Mouse (Mus musculus) thymus, adult 2 months (tissue): ENCODE measurements at regions not wholly inside any gene's neighbourhood (a gene's known extent, or its start where the extent isn't known, plus 50 kb on each side); places are given as distances from the start of the nearest gene placed in this dataset.

Experiments used
- CTCF ChIP-seq: fragments of 200-500 bp; IDR thresholded peaks from 2 replicates; pipeline ENCODE4 v1.5.1; 2012; ENCODE audit warnings: mild to moderate bottlenecking, control low read depth, low read length, moderate library complexity, borderline replicate concordance; ENCODE audit not compliant: control insufficient read depth, poor library complexity, insufficient read depth; ENCODE audit errors: extremely low read depth
- POLR2A ChIP-seq: fragments of 200-500 bp; IDR thresholded peaks from 2 replicates; pipeline ENCODE4 v1.6.1; 2012; ENCODE audit warnings: mild to moderate bottlenecking, low read length, control low read depth, moderate library complexity; ENCODE audit not compliant: control insufficient read depth, poor library complexity, insufficient read depth; ENCODE audit errors: extremely low read depth

DNA sequence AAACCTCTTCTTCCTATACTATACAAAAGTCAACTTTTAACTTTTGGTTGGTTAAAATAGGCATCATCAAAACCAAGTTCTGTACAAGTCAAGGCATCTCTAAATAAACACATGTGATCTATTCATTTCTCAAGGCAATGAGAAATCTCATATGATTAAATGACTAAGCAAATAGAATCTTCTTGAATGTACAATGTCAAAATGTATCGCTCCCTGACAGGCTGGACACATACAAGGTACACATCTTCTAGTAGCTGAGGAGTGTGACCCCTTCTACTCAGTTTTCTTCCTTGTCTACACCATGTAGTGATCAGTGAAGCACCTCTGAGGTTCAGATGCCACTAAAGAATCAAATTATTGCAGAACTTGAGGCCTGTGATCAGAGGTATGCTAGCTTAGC is 120.0 kb downstream of the Fam124b start:
- no peak for TF ChIP-seq CTCF
- no peak for TF ChIP-seq POLR2A
